Mouse (Mus musculus): ENCODE results near the gene Bace1.

The Bace1 gene

GRCm38 (mm10) chr9:45905811-45906237 lies 67.4 kb downstream of the Bace1 start:
- no peak for DNase-seq (ENCODE audit: low read depth)

GRCm38 (mm10) chr9:45906355-45907077 lies 68.1 kb downstream of the Bace1 start, which contains the start of the genes Pcsk7 and Rnf214:
TSS of gene Pcsk7 (plus strand) at chr9:45906497.
TSS of gene Rnf214 (minus strand) at chr9:45906911.
- DNase-seq (ENCODE audit: low read depth) = peak; percentile 91

DNA sequence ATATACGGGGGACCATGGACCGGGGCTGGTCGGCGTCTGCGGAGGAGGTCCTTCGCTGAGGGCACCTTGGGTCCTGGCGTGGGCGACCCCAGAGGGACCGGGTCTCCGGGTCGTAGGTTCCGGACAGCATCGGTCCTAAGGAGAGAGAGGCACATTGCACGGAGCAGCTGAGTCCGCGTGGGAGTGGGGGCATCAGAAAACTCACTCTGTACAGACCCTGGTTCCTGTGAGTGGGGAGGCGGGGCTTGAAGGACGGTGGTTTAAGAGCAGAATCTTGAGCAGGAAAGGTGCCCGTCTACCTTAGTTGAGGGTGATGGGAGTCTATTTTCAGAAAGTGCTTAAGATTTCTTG lies 68.7 kb downstream of the Bace1 start:
- DNase-seq (ENCODE audit: low read depth) = peak; percentile 31

- no peak for DNase-seq (ENCODE audit: low read depth)
These were observed 72.6 kb downstream of the Bace1 start for GRCm38 (mm10) chr9:45910995-45911394.

DNA sequence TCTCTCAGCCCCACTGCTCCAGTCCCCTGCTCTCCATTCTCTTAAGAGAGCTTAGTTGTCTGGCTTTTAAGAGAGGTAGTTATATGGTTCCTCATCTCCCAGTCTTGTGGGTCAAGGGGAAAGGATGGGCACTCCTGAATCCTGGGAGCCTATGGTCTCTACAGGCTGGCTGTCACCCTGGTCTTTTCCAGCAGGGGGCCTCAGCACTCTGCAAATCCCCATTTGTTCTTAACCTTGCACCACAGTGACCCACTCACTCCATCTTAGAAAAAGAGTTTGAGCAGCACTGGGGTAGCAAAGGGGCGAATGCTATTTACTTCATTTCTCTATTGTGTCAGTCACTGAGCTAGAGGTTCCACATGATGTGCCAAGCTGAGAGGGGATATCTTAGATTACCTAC lies 73.3 kb downstream of the Bace1 start:
- peak; percentile 68 for DNase-seq (ENCODE audit: low read depth)
